Mouse (Mus musculus) heart, embryonic 12.5 days (tissue): ENCODE measurements around the gene Slc25a45. TPM values are rescaled to one million over a fixed set of nuclear protein-coding genes. Genes with fewer than 3 reads are reported as not detected.

ENCODE experiments used
- ATAC-seq: fragments of 200-750 bp; cut with Nextera tagmentation; 2 replicates; pipeline ENCODE4 v1.8.0; 2017; ENCODE audit warnings: moderate TSS enrichment, moderate library complexity; ENCODE audit not compliant: insufficient number of reproducible peaks, low FRiP score
- H3K27ac ChIP-seq: fragments of 300-500 bp; sonication (generic); 2 replicates; pipeline ENCODE4 v1.5.1; 2016; ENCODE audit warnings: mild to moderate bottlenecking, moderate library complexity; ENCODE audit not compliant: poor library complexity, severe bottlenecking
- H3K27me3 ChIP-seq: fragments of 300-500 bp; sonication (generic); replicated peaks from 2 replicates; pipeline ENCODE4 v1.6.1; 2016; ENCODE audit warnings: mild to moderate bottlenecking, moderate library complexity
- H3K36me3 ChIP-seq: fragments of 300-500 bp; sonication (generic); 2 replicates; pipeline ENCODE4 v1.6.1; 2016; ENCODE audit warnings: mild to moderate bottlenecking, moderate library complexity
- H3K4me1 ChIP-seq: fragments of 300-500 bp; sonication (generic); replicated peaks from 2 replicates; pipeline ENCODE4 v1.6.1; 2016; ENCODE audit warnings: mild to moderate bottlenecking
- H3K4me2 ChIP-seq: fragments of 300-500 bp; sonication (generic); 2 replicates; pipeline ENCODE4 v1.6.1; 2016; ENCODE audit warnings: mild to moderate bottlenecking, moderate library complexity
- H3K4me3 ChIP-seq: fragments of 300-500 bp; sonication (generic); 2 replicates; pipeline ENCODE4 v1.5.1; 2016; ENCODE audit warnings: mild to moderate bottlenecking
- H3K9ac ChIP-seq: fragments of 300-500 bp; sonication (generic); 2 replicates; pipeline ENCODE4 v1.6.1; 2016; ENCODE audit warnings: mild to moderate bottlenecking, moderate library complexity
- H3K9me3 ChIP-seq: fragments of 300-500 bp; sonication (generic); replicated peaks from 2 replicates; pipeline ENCODE4 v1.6.1; 2016; ENCODE audit warnings: mild to moderate bottlenecking, moderate library complexity
- WGBS: fragments of 180-500 bp; shearing (Covaris S2); methylation state at CpG from one replicate; pipeline ENCODE4 v1.1.7; 2016; 5-methylcytosine and 5-hydroxymethylcytosine counted together
- polyA plus RNA-seq: library from polyadenylated mRNA; unstranded; fragments of >200 nt; fragmentation: Nextera tagmentation; extraction: Ambion mirVana; gene quantifications from 2 replicates; pipeline ENCODE4 v1.2.1, GENCODE M21; 2016

Slc25a45 gene
- polyA plus RNA-seq, 1 experiment from 2014 or later: 3.9 TPM

DNA sequence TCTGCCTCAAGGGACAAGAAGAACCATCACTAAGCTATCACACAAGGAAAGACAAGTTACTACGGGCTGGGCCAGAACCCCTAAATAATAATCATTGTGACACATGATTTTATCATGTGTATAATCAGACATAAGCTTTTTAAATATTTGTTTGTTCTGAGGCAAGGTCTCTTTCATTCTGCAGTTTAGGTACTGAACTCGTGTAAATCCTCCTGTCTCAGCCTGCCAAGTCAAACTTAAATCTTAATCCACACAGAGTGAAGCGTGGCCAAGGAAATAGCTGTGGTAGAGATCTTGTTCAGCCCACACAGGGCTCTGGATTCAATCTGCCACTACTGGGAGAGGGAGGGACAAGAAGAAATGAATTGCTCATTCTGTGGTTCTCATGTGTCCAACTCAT, 29.7 kb downstream of the Slc25a45 start:
- Histone ChIP-seq H3K9ac (no peak overlapping the region), H3K4me2 (no peak overlapping the region), H3K27me3 (no peaks in the 10 kb centered on the region), H3K27ac (no peak overlapping the region), H3K36me3 (peaks cover 54% of the 10 kb centered on the region), H3K4me3 (no peak overlapping the region), H3K9me3 (no peaks in the 10 kb centered on the region), H3K4me1 (peaks cover 21% of the 10 kb centered on the region)
- ATAC-seq: no peak
- 92% methylated on average over 3 of the region's 3 CpGs for WGBS

DNA sequence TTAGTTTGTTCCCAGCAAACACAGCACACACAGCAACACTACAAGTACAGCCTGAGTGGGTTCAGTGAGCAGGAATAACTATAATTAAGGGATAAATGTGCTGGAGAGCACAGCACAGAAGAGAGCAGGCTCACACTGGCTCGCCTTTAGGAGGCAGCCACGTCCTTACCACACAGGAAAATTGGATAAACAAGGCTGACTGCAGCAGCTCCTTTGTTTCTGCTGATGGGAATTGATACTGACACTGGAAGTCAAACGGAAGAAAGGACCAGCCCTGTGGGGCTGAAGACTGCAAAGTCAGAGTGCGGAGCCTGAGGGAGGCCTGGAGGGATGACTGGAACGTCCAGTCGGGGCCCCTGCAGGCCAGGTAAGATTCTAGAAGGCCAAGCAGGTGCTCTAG, 32.6 kb downstream of the Slc25a45 start:
- H3K4me3 ChIP-seq: peak overlapping the region; percentile 25; the same call in 1 of the 2 replicates
- no peaks in the 10 kb centered on the region for H3K9me3 ChIP-seq
- H3K27me3 ChIP-seq: no peaks in the 10 kb centered on the region
- peak overlapping the region; percentile 10; the same call in 1 of the 2 replicates for H3K9ac ChIP-seq
- ATAC-seq: no peak
- WGBS: 50% methylated on average over 6 of the region's 6 CpGs
- H3K27ac ChIP-seq: peak overlapping the region; percentile 14; the same call in 1 of the 2 replicates
- peaks cover 25% of the 10 kb centered on the region for H3K4me1 ChIP-seq
- H3K36me3 ChIP-seq: peaks cover 31% of the 10 kb centered on the region
- peak overlapping the region; percentile 52 for H3K4me2 ChIP-seq

DNA sequence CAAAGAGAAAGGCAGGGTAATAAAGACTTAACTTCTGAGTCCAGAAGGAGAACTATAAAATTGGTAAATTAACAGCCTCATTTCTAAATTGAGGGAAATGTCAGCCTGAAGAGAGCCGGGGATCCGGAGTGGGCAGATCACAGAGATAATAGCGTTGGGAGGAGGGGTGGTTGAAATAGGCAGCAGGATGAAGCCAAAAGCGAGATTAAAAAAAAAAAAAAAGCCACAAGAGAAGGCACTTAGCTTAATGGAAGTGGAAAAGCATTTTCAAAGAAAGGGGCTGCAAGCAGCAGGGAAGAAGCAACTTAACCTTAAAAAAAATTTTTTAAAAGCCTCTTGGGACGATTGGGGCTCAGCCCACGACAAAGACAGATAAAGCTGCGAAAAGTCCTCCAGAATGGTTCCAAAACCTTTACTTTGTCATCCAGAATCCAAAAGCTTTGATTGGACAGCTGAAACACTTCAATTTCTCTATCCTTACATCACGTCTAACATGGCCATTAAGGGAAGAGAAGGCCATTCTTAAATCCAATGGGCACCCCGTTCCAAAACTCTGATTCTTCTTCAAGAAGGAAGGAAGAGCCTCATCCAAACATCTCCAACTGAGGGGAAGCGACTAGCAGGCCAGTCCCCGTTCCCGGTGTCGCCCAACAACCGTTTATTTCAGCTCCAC, 34.0 kb downstream of the Slc25a45 start:
- Histone ChIP-seq H3K4me2 (peak overlapping the region; percentile 90), H3K4me3 (peak overlapping the region; percentile 94), H3K36me3 (peaks cover 29% of the 10 kb centered on the region), H3K27me3 (no peaks in the 10 kb centered on the region), H3K4me1 (peaks cover 25% of the 10 kb centered on the region), H3K9ac (peak overlapping the region; percentile 99), H3K27ac (peak overlapping the region; percentile 86; the same call in 1 of the 2 replicates), H3K9me3 (no peaks in the 10 kb centered on the region)
- no peak for ATAC-seq
- 4% methylated on average over 14 of the region's 14 CpGs for WGBS

DNA sequence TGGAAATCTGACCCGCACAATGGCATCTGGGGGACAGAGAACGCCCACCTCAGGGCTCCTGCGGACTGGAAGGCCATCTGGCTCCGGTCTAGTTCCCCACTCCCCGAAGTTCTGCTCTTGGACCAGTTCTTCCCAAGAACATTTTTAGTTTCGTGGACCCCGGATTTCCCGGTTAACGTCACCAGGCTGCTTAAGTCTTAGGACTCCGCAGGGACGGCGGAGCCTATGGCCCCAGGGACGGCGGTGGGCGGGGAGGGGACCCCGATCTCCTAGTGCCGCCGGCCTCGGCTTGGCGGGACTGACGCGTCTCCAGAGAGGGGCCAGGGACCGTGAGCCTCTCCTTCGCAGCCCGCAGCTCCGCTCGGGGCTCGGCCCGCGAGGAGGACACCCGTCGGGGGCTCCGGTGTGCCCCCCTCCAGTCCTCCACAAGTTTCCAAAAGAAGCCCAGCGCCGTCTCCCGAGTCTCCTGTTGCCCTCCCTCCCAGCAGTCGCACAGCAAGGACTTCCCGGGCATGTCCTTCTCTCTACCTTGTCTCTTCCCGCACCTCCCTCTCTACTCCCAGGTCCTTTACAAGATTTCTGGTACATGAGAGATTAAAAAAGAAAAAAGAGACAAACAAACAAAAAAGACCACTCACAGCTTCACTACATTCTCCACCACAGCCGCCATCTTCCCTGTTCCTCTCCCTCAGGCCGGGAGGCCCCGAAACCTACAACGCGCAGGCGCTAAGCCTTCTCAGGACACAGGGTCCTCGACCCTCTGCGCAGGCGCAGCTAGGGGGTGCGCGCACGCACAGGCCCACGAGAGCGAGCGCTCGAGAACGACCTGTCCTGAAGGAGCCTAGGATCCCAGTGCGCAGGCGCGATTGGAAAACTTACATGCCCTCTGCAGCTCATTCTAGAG, 34.7 kb downstream of the Slc25a45 start:
- peak overlapping the region; percentile 94 for H3K4me3 ChIP-seq
- H3K27ac ChIP-seq: peak overlapping the region; percentile 86
- peak overlapping the region; percentile 90 for H3K4me2 ChIP-seq
- no peaks in the 10 kb centered on the region for H3K9me3 ChIP-seq
- peak; percentile 94 for ATAC-seq
- WGBS: under 1% methylated on average over 59 of the region's 59 CpGs
- peaks cover 25% of the 10 kb centered on the region for H3K4me1 ChIP-seq
- H3K27me3 ChIP-seq: no peaks in the 10 kb centered on the region
- peak overlapping the region; percentile 99 for H3K9ac ChIP-seq
- peaks cover 29% of the 10 kb centered on the region for H3K36me3 ChIP-seq

DNA sequence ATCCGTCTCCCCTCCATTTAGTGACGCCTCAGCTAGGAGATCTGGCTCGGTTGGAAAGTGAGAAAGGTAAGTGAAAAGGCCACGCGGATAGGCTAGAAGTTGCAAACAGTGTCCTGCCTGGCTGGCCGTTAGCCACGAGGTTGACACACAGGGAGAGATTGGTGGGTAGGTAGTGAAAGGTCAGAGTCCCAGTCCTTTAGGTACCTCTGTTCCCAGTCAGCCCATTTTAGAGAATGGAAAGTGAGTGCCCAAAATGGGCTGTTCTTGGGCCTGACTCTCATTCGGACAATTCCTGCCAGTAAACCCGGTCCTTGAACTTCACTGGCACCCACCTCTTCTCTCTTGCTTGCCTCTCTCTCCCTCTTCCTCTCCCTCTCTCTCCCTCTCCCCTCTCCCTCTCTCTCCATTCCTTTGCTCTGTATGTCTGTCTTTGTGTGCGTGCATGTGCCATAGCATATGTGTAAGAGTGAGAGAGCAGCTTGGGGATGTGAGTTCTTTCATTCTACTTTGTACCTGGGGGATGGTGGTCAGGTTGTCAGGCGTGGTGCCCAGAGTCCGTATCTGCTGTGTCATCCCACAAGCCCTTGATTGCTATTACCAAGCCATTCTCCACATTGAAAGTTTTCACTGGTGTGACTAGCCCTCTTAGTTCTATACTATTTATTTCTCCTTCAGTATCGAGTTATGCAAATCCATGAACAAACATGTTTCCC, 35.6 kb downstream of the Slc25a45 start, which contains the start of gene Dpf2:
Gene Dpf2, minus strand, starts transcription at position 4 of the 713 bp plus-strand sequence.
- Histone ChIP-seq H3K4me3 (peak within 1 kb of the TSS; percentile 94), H3K27me3 (no peaks in the 10 kb centered on the region), H3K9ac (peak within 1 kb of the TSS; percentile 99), H3K4me1 (peaks cover 25% of the 10 kb centered on the region), H3K9me3 (no peaks in the 10 kb centered on the region), H3K4me2 (peak within 1 kb of the TSS; percentile 90), H3K27ac (peak within 1 kb of the TSS; percentile 86), H3K36me3 (peaks cover 33% of the 10 kb centered on the region)
- ATAC-seq: peak; percentile 43
- WGBS: 14% methylated on average over 13 of the region's 13 CpGs

DNA sequence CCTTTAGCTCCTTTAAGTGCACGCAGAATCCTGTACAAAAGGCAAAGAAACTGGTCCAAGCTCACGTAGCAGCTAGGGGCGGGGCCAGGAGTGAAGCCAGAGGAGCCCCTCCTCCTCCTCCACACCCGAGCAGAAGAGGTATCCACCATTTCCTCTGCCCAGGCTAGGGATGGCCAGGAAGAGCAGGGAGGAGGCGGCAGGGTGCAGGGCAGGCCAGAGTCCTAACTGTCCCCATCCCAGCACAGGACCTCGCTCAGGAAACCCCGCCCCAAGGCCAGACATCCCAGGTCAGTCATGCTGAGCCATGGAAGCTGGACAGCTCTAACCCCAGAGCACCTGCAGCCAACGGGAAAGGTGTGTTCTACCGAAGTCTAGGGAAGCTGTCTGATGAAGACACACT, 44.1 kb downstream of the Slc25a45 start:
- no peak overlapping the region for H3K27ac ChIP-seq
- H3K4me3 ChIP-seq: peak overlapping the region; percentile 10
- peaks cover 34% of the 10 kb centered on the region for H3K4me1 ChIP-seq
- no peak for ATAC-seq
- H3K36me3 ChIP-seq: peaks cover 23% of the 10 kb centered on the region
- no peaks in the 10 kb centered on the region for H3K9me3 ChIP-seq
- WGBS: 24% methylated on average over 9 of the region's 9 CpGs
- H3K27me3 ChIP-seq: no peaks in the 10 kb centered on the region
- H3K9ac ChIP-seq: peak overlapping the region; percentile 39
- peak overlapping the region; percentile 91 for H3K4me2 ChIP-seq

DNA sequence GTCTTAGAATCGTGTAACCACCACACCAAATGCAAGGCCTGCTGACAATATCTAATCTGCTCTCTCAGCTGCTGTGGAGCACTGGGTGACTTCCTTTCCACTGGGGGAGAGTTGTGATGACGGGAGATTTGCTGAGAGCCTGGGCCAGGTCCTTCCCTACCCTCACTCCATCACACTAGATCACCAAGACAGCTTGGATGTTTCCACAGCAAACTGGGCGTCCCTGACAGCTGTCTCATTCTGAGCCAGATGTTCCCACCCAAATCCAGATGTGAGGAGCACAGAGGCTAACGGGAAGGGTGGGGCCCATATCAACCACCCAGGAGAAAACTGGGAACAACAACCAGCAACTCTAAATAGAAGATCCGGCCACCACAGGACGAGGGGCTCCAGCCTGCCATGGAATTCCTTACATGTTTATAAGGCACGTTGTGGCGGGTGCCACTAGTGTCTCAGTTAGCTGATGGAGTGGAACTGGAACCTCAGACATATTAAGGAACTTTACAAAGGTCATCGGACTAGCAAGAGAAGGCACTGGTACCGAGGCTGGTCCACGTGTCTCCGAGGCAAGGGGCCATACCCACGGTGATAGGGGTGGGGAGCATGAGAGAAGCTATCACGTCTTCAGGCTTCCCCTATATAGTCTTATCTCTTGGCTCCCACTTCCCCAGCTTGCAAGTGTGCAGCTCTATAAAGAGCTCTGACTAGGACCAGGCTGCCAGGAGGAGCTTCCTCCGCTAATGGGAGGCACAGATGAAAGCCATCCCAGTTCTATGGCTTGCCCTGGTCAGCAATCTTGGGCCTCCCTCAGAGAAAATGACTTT, 44.7 kb downstream of the Slc25a45 start:
- Histone ChIP-seq H3K27me3 (no peaks in the 10 kb centered on the region), H3K4me1 (peaks cover 34% of the 10 kb centered on the region), H3K27ac (no peak overlapping the region), H3K4me2 (peak overlapping the region; percentile 91), H3K36me3 (peaks cover 17% of the 10 kb centered on the region), H3K4me3 (peak overlapping the region; percentile 10), H3K9ac (peak overlapping the region; percentile 11; the same call in 1 of the 2 replicates), H3K9me3 (no peaks in the 10 kb centered on the region)
- WGBS: 40% methylated on average over 15 of the region's 15 CpGs
- ATAC-seq: no peak

DNA sequence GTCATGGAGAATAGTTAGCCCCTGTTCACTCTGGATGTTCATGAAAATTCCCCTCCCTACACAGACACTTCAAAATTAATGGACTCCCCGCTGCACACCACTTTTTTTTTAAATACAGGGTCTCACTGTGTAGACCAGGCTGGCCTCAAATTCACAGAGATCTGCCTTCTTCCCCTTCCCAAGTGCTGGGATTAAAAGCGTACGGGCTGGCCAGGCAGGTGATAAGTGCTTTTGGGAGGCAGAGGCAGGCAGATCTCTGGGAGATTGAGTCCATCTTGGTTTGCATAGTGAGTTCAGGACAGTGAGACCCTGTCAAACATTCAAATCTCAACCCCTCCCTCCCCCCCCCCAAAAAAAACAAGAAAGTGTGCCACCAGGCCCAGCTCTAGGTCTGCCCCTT, 45.4 kb downstream of the Slc25a45 start:
- H3K4me2 ChIP-seq: peak overlapping the region; percentile 91
- H3K27ac ChIP-seq: no peak overlapping the region
- H3K36me3 ChIP-seq: peaks cover 11% of the 10 kb centered on the region
- H3K27me3 ChIP-seq: no peaks in the 10 kb centered on the region
- peak overlapping the region; percentile 11; the same call in 1 of the 2 replicates for H3K9ac ChIP-seq
- peak overlapping the region; percentile 10 for H3K4me3 ChIP-seq
- H3K4me1 ChIP-seq: peaks cover 34% of the 10 kb centered on the region
- ATAC-seq: no peak
- H3K9me3 ChIP-seq: no peaks in the 10 kb centered on the region
- WGBS: 86% methylated on average over 3 of the region's 3 CpGs

DNA sequence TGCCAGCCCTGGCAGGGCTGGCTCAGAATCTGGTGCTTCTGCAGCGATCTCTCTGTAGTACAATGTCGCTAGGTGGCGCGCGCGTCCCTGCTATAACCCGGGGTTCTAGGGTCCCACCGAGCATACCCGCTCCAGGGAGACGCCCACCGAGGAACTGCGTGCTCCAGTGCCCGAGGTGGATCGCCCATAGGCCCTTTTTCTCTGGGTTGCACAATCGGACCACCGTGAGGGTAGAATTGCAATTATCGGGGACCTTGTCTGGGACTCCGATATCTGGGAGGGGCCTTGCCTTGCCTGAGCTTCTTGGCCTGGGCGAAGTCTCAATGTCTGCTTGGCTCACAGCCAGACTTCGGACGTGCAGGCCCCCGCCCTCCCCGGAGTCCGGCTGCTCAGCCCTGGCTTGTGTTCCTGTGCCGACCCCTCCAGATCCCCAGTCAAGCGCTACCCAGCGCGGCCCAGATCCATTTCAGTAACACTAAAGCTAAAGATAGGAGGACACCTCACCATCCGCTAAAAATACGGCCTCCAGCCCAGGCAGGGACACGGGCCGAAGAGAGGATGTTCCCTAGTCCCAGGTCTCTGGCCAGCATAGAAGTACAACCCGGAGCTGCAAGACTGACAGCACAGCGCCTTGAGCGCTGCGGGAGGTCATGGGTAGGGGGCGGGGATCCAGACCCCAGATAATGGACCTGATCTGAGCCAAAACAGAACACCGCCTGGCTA, 46.5 kb downstream of the Slc25a45 start:
- H3K4me1 ChIP-seq: peaks cover 41% of the 10 kb centered on the region

More for the DNA sequence above, 46.5 kb downstream of the Slc25a45 start:
- peak; percentile 79 for ATAC-seq
- no peaks in the 10 kb centered on the region for H3K27me3 ChIP-seq
- peak overlapping the region; percentile 86 for H3K27ac ChIP-seq
- H3K4me3 ChIP-seq: peak overlapping the region; percentile 70
- WGBS: under 1% methylated on average over 38 of the region's 38 CpGs
- H3K36me3 ChIP-seq: peaks cover 2% of the 10 kb centered on the region; the same call in 1 of the 2 replicates
- H3K9me3 ChIP-seq: no peaks in the 10 kb centered on the region
- peak overlapping the region; percentile 76 for H3K9ac ChIP-seq
- H3K4me2 ChIP-seq: peak overlapping the region; percentile 91
